Mouse (Mus musculus) myocyte (in vitro differentiated cells): ENCODE results near the gene S100b. TPM values are rescaled to one million over a fixed set of nuclear protein-coding genes. Genes with fewer than 3 reads are reported as not detected.
A peak's percentile ranks its signal among the peaks of the same experiment; 100 is the strongest.

Experiments used
- H3K27me3 ChIP-seq: one replicate; pipeline ENCODE4 v1.6.1; 2011; ENCODE audit not compliant: control insufficient read depth, insufficient read depth, insufficient read length
- H3K36me3 ChIP-seq: one replicate; pipeline ENCODE4 v1.6.1; 2011; ENCODE audit not compliant: control insufficient read depth, insufficient read depth
- H3K4me2 ChIP-seq: one replicate; pipeline ENCODE4 v1.6.1; 2011; ENCODE audit warnings: low read depth, control low read depth
- H3K4me3 ChIP-seq: one replicate; pipeline ENCODE4 v1.5.1; 2011; ENCODE audit warnings: mild to moderate bottlenecking, control low read depth, moderate library complexity
- H3K79me2 ChIP-seq: one replicate; pipeline ENCODE4 v1.6.1; 2011; ENCODE audit not compliant: control insufficient read depth, insufficient read depth
- H3ac ChIP-seq: one replicate; pipeline ENCODE4 v1.6.1; 2011; ENCODE audit not compliant: control insufficient read depth, insufficient read length
- CEBPB ChIP-seq: IDR thresholded peaks from 2 replicates; pipeline ENCODE4 v1.6.1; 2011; ENCODE audit warnings: mild to moderate bottlenecking, moderate library complexity; ENCODE audit not compliant: poor library complexity, insufficient read depth, severe bottlenecking
- E2F4 ChIP-seq: IDR thresholded peaks from one replicate; pipeline ENCODE4 v1.6.1; 2011; ENCODE audit warnings: mild to moderate bottlenecking, control low read depth, moderate library complexity; ENCODE audit not compliant: insufficient read depth
- MAX ChIP-seq: IDR thresholded peaks from one replicate; pipeline ENCODE4 v1.6.1; 2011; ENCODE audit warnings: low read depth, mild to moderate bottlenecking, control low read depth
- MYOD1 ChIP-seq, 3 experiments: IDR thresholded peaks; one replicate each; pipeline ENCODE4 v1.6.1; 2011; ENCODE audit warnings: control low read depth in 2 of 3, low read depth in 2 of 3, mild to moderate bottlenecking in 2 of 3, moderate library complexity in 1 of 3; ENCODE audit not compliant: insufficient read length in 2 of 3, control insufficient read depth in 1 of 3
- MYOG ChIP-seq, 3 experiments: IDR thresholded peaks; one replicate each; pipeline ENCODE4 v1.6.1; 2011; ENCODE audit warnings: control low read depth in 2 of 3, low read depth in 2 of 3, mild to moderate bottlenecking in 2 of 3; ENCODE audit not compliant: insufficient read length in 2 of 3, control insufficient read depth in 1 of 3, insufficient read depth in 1 of 3
- POLR2A ChIP-seq: IDR thresholded peaks from one replicate; pipeline ENCODE4 v1.6.1; 2011; ENCODE audit warnings: low read depth, mild to moderate bottlenecking, control low read depth, moderate library complexity; ENCODE audit not compliant: insufficient read length
- POLR2AphosphoS2 ChIP-seq: IDR thresholded peaks from one replicate; pipeline ENCODE4 v1.6.1; 2011; ENCODE audit warnings: low read depth, control low read depth; ENCODE audit not compliant: insufficient read length
- REST ChIP-seq: IDR thresholded peaks from one replicate; pipeline ENCODE4 v1.6.1; 2011; ENCODE audit warnings: mild to moderate bottlenecking, control low read depth, moderate library complexity; ENCODE audit not compliant: insufficient read depth, insufficient read length
- SRF ChIP-seq: IDR thresholded peaks from one replicate; pipeline ENCODE4 v1.6.1; 2011; ENCODE audit warnings: low read depth; ENCODE audit not compliant: control insufficient read depth, insufficient read length
- TCF12 ChIP-seq: IDR thresholded peaks from one replicate; pipeline ENCODE4 v1.6.1; 2011; ENCODE audit warnings: mild to moderate bottlenecking, control low read depth; ENCODE audit not compliant: poor library complexity, insufficient read depth, severe bottlenecking
- TCF3 ChIP-seq: IDR thresholded peaks from one replicate; pipeline ENCODE4 v1.6.1; 2011; ENCODE audit warnings: low read depth, control low read depth; ENCODE audit not compliant: insufficient read length
- USF1 ChIP-seq: IDR thresholded peaks from one replicate; pipeline ENCODE4 v1.6.1; 2011; ENCODE audit warnings: low read depth, mild to moderate bottlenecking, control low read depth, moderate library complexity
- polyA plus RNA-seq: library from polyadenylated mRNA; unstranded; fragments of >200 nt; fragmentation: generic; extraction: Trizol; gene quantifications from one replicate; pipeline ENCODE4 v1.2.1, GENCODE M21; 2012; ENCODE audit warnings: missing spikeins

Gene S100b
- polyA plus RNA-seq, 1 experiment, result 0.04 TPM

GRCm38 (mm10) chr10:76214161-76214560 is 39.5 kb upstream of the S100b start:
- H3K27me3 ChIP-seq, result no peaks in the 10 kb centered on the region
- no peak overlapping the region for H3K4me3 ChIP-seq
- no peak overlapping the region for H3ac ChIP-seq
- H3K79me2 ChIP-seq, result no peaks in the 10 kb centered on the region
- H3K36me3 ChIP-seq, result peaks cover 25% of the 10 kb centered on the region
- TF ChIP-seq MYOG (IDR thresholded peaks at IDR 0.05; ENCODE audit: control insufficient read depth in 1 of 3, insufficient read depth in 1 of 3, insufficient read length in 2 of 3, low read depth in 2 of 3), result no peak
- TF ChIP-seq MAX, result no peak
- no peak for TF ChIP-seq TCF3
- TF ChIP-seq SRF, result no peak
- TF ChIP-seq REST, result no peak
- TF ChIP-seq TCF12, result no peak
- TF ChIP-seq CEBPB, result no peak
- TF ChIP-seq USF1, result no peak
- no peak for TF ChIP-seq MYOD1 (IDR thresholded peaks at IDR 0.05; ENCODE audit: control insufficient read depth in 1 of 3, insufficient read length in 2 of 3, low read depth in 2 of 3)
- TF ChIP-seq E2F4, result no peak
- TF ChIP-seq POLR2AphosphoS2, result no peak
- TF ChIP-seq POLR2A, result no peak
- no peak overlapping the region for H3K4me2 ChIP-seq

DNA sequence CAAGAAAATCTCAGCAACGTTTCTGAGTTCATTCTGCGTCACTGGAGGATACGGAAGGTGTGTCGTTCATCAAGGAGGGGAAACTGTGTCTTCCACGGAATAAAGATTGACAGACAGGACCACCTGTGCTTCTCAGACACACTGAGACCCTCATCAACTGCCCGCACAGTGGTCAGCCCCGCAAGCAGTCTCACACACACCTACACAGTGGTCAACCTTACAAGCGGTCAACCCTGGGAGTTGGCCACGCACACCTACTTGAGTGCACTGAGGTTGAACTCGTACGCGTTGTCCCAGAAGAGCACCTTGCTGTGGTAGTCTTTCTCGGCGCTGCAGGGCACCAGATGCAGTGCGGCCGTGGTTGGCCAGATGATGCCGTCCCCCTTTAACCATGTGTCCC is 36.6 kb upstream of the S100b start:
- no peaks in the 10 kb centered on the region for H3K27me3 ChIP-seq
- H3K79me2 ChIP-seq, result no peaks in the 10 kb centered on the region
- TF ChIP-seq TCF3, result no peak
- no peak for TF ChIP-seq REST
- no peak for TF ChIP-seq E2F4
- peaks cover 17% of the 10 kb centered on the region for H3K36me3 ChIP-seq
- no peak overlapping the region for H3K4me2 ChIP-seq
- H3K4me3 ChIP-seq, result no peak overlapping the region
- no peak overlapping the region for H3ac ChIP-seq

GRCm38 (mm10) chr10:76218240-76218639 is 35.4 kb upstream of the S100b start:
- Histone ChIP-seq H3ac (no peak overlapping the region), H3K79me2 (no peaks in the 10 kb centered on the region), H3K4me3 (no peak overlapping the region), H3K4me2 (no peak overlapping the region), H3K27me3 (no peaks in the 10 kb centered on the region), H3K36me3 (peaks cover 14% of the 10 kb centered on the region)
- TF ChIP-seq USF1 (no peak), MYOD1 (IDR thresholded peaks at IDR 0.05; ENCODE audit: control insufficient read depth in 1 of 3, insufficient read length in 2 of 3, low read depth in 2 of 3) (no peak), TCF12 (no peak), POLR2A (no peak), MAX (no peak), POLR2AphosphoS2 (no peak)

DNA sequence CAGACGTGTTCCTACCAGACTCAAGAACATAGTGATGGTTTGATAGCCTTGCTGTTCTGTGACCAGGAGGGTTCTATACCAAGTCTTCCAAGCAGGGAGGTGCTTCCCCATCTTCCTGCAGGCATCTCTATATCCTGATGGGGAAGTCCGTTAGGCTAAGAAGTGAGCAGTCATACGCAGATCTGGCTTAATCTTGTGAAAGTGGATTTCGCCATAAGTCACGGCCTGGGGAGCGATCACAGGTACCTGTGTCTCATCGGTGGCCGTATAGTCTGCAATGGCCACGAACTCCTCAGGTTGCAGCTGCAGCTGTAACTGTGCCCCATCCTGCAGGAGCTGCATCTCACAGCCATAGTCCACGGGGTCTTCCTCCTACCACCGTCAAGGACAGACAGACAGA is 27.7 kb upstream of the S100b start:
- Histone ChIP-seq H3K4me2 (no peak overlapping the region), H3ac (no peak overlapping the region), H3K4me3 (no peak overlapping the region), H3K36me3 (peaks cover 11% of the 10 kb centered on the region), H3K79me2 (no peaks in the 10 kb centered on the region), H3K27me3 (no peaks in the 10 kb centered on the region)
- TF ChIP-seq CEBPB (no peak), POLR2A (no peak), SRF (no peak)

DNA sequence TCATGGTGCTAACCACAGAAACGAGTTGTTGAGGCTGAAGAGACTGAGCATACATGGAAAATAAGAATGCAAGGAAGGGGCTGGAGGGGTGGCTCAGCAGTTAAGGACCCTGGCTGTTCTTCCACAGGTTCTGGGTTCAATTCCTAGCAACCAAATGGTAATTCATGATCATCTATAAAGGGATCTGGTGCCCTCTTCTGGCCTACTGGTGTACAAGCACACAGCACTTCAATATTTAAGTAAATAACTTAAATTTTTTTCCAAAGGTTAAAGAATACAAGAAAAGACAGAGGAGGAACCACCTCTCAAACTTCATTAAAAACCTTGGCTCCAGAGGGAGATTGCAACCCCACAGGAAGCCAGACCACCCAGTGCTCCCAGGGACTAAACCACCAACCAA is 24.0 kb upstream of the S100b start:
- Histone ChIP-seq H3K36me3 (peaks cover 3% of the 10 kb centered on the region), H3K79me2 (no peaks in the 10 kb centered on the region), H3K4me3 (no peak overlapping the region), H3ac (no peak overlapping the region), H3K4me2 (no peak overlapping the region), H3K27me3 (no peaks in the 10 kb centered on the region)
- no peak for TF ChIP-seq USF1
- TF ChIP-seq POLR2AphosphoS2, result no peak
- no peak for TF ChIP-seq E2F4
- TF ChIP-seq CEBPB, result no peak
- no peak for TF ChIP-seq POLR2A

GRCm38 (mm10) chr10:76237341-76238225 is 16.1 kb upstream of the S100b start, which contains the start of gene Prmt2:
Gene Prmt2 (minus strand): TSS chr10:76237865.
- H3K36me3 ChIP-seq, result peaks cover 10% of the 10 kb centered on the region
- H3K79me2 ChIP-seq, result no peaks in the 10 kb centered on the region
- peak within 1 kb of the TSS; percentile 91 for H3K4me2 ChIP-seq
- peak within 1 kb of the TSS; percentile 4 for H3ac ChIP-seq
- no peak for TF ChIP-seq MAX
- TF ChIP-seq CEBPB, result no peak
- no peak for TF ChIP-seq USF1
- TF ChIP-seq MYOG (IDR thresholded peaks at IDR 0.05; ENCODE audit: control insufficient read depth in 1 of 3, insufficient read depth in 1 of 3, insufficient read length in 2 of 3, low read depth in 2 of 3), result peak in 1 of 3 experiments; percentile 19
- TF ChIP-seq REST, result no peak
- TF ChIP-seq TCF3, result no peak
- TF ChIP-seq TCF12, result no peak
- no peak for TF ChIP-seq E2F4
- peak; percentile 88 for TF ChIP-seq POLR2AphosphoS2
- TF ChIP-seq MYOD1 (IDR thresholded peaks at IDR 0.05; ENCODE audit: control insufficient read depth in 1 of 3, insufficient read length in 2 of 3, low read depth in 2 of 3), result peak in 2 of 3 experiments; percentile 1 to 38
- peak; percentile 82 for TF ChIP-seq POLR2A
- peak; percentile 62 for TF ChIP-seq SRF
- peak within 1 kb of the TSS; percentile 96 for H3K4me3 ChIP-seq
- no peaks in the 10 kb centered on the region for H3K27me3 ChIP-seq
